Mouse (Mus musculus) MEL (cell line): ENCODE data around the gene Fdxacb1. TPM values are rescaled to one million over a fixed set of nuclear protein-coding genes. Genes with fewer than 3 reads are reported as not detected.

ENCODE experiments used
- DNase-seq: peaks from one replicate; pipeline ENCODE4 v3.0.0; 2011; ENCODE audit warnings: low read depth, low spot score
- H3K27ac ChIP-seq: 2 replicates; pipeline ENCODE4 v1.5.1; 2012; ENCODE audit warnings: low read depth, mild to moderate bottlenecking, control low read depth, low read length, moderate library complexity; ENCODE audit not compliant: control insufficient read depth
- H3K27me3 ChIP-seq, 2 experiments: fragments of 150-350 bp in 1 of 2; sonication (generic) in 1 of 2; 2 replicates each; pipeline ENCODE4 v1.6.1; 2012; ENCODE audit warnings: low read length in 2 of 2, mild to moderate bottlenecking in 2 of 2, improper control_type of control experiment in 1 of 2, moderate library complexity in 1 of 2; ENCODE audit not compliant: insufficient read depth in 2 of 2, control insufficient read depth in 1 of 2
- H3K36me3 ChIP-seq, 2 experiments: 2 replicates each; pipeline ENCODE4 v1.6.1; 2012 to 2014; ENCODE audit warnings: low read length in 2 of 2, improper control_type of control experiment in 1 of 2, inconsistent platforms in 1 of 2, mild to moderate bottlenecking in 1 of 2; ENCODE audit not compliant: insufficient read depth in 2 of 2, control insufficient read depth in 1 of 2
- H3K4me1 ChIP-seq, 2 experiments: fragments of 150-350 bp in 1 of 2; sonication (generic) in 1 of 2; 2 replicates each; pipeline ENCODE4 v1.6.1; 2012; ENCODE audit warnings: low read length in 2 of 2, improper control_type of control experiment in 1 of 2, mild to moderate bottlenecking in 1 of 2; ENCODE audit not compliant: insufficient read depth in 2 of 2, control insufficient read depth in 1 of 2
- H3K4me3 ChIP-seq, 2 experiments: fragments of 150-350 bp in 1 of 2; sonication (generic) in 1 of 2; 2 replicates each; pipeline ENCODE4 v1.5.1; 2012; ENCODE audit warnings: low read depth in 2 of 2, low read length in 2 of 2, mild to moderate bottlenecking in 2 of 2, moderate library complexity in 2 of 2, control low read depth in 1 of 2, improper control_type of control experiment in 1 of 2; ENCODE audit not compliant: control insufficient read depth in 1 of 2, insufficient read depth in 1 of 2
- H3K79me2 ChIP-seq: 2 replicates; pipeline ENCODE4 v1.6.1; 2012; ENCODE audit warnings: mild to moderate bottlenecking, low read length, moderate library complexity; ENCODE audit not compliant: control insufficient read depth, poor library complexity, insufficient read depth
- H3K9ac ChIP-seq: 2 replicates; pipeline ENCODE4 v1.6.1; 2012; ENCODE audit warnings: low read depth, mild to moderate bottlenecking, control low read depth, low read length, moderate library complexity; ENCODE audit not compliant: control insufficient read depth, poor library complexity, severe bottlenecking
- H3K9me3 ChIP-seq: fragments of 150-350 bp; sonication (generic); replicated peaks from 2 replicates; pipeline ENCODE4 v1.6.1; 2012; ENCODE audit warnings: mild to moderate bottlenecking, low read length, improper control_type of control experiment, moderate library complexity; ENCODE audit not compliant: insufficient read depth
- CHD1 ChIP-seq: IDR thresholded peaks from 2 replicates; pipeline ENCODE4 v1.6.1; 2012; ENCODE audit warnings: low read depth, mild to moderate bottlenecking, inconsistent platforms, low read length, improper control_type of control experiment
- CHD2 ChIP-seq: IDR thresholded peaks from 2 replicates; pipeline ENCODE4 v1.6.1; 2011; ENCODE audit warnings: low read length, improper control_type of control experiment
- CTCF ChIP-seq, 3 experiments: IDR thresholded peaks in 2 of 3; conservative IDR thresholded peaks in 1 of 3; 2 replicates each; pipeline ENCODE4 v1.5.1; 2011 to 2012; ENCODE audit warnings: low read length in 3 of 3, low read depth in 2 of 3, mild to moderate bottlenecking in 2 of 3, improper control_type of control experiment in 1 of 3, inconsistent platforms in 1 of 3, mixed read lengths in 1 of 3, moderate library complexity in 1 of 3; ENCODE audit not compliant: control insufficient read depth in 1 of 3, insufficient read depth in 1 of 3, poor library complexity in 1 of 3, severe bottlenecking in 1 of 3
- ELF1 ChIP-seq: IDR thresholded peaks from 2 replicates; pipeline ENCODE4 v1.6.1; 2014; ENCODE audit warnings: low read depth, mild to moderate bottlenecking, inconsistent platforms, low read length, improper control_type of control experiment, moderate library complexity
- EP300 ChIP-seq, 2 experiments: IDR thresholded peaks; 2 replicates each; pipeline ENCODE4 v1.6.1; 2011; ENCODE audit warnings: improper control_type of control experiment in 2 of 2, low read length in 2 of 2, low read depth in 1 of 2, mild to moderate bottlenecking in 1 of 2
- ETS1 ChIP-seq: IDR thresholded peaks from 2 replicates; pipeline ENCODE4 v1.6.1; 2012; ENCODE audit warnings: low read depth, mild to moderate bottlenecking, inconsistent platforms, low read length, improper control_type of control experiment, moderate library complexity
- GABPA ChIP-seq: IDR thresholded peaks from 2 replicates; pipeline ENCODE4 v1.6.1; 2012; ENCODE audit warnings: low read depth, mild to moderate bottlenecking, inconsistent platforms, low read length, improper control_type of control experiment, moderate library complexity
- HCFC1 ChIP-seq: IDR thresholded peaks from 2 replicates; pipeline ENCODE4 v1.6.1; 2012; ENCODE audit warnings: low read depth, mild to moderate bottlenecking, inconsistent platforms, low read length, improper control_type of control experiment, moderate library complexity
- MAFK ChIP-seq: IDR thresholded peaks from 2 replicates; pipeline ENCODE4 v1.6.1; 2011; ENCODE audit warnings: low read depth, mild to moderate bottlenecking, low read length, improper control_type of control experiment, borderline replicate concordance
- MAX ChIP-seq: IDR thresholded peaks from 2 replicates; pipeline ENCODE4 v1.6.1; 2011; ENCODE audit warnings: low read length, improper control_type of control experiment
- MAZ ChIP-seq: IDR thresholded peaks from 2 replicates; pipeline ENCODE4 v1.6.1; 2012; ENCODE audit warnings: low read depth, mild to moderate bottlenecking, inconsistent platforms, low read length, improper control_type of control experiment
- MEF2A ChIP-seq: IDR thresholded peaks from 2 replicates; pipeline ENCODE4 v1.6.1; 2014; ENCODE audit warnings: low read depth, mild to moderate bottlenecking, inconsistent platforms, low read length, improper control_type of control experiment; ENCODE audit not compliant: poor library complexity, insufficient replicate concordance, severe bottlenecking; ENCODE audit errors: extremely low read depth
- MYB ChIP-seq: IDR thresholded peaks from 2 replicates; pipeline ENCODE4 v1.6.1; 2011; ENCODE audit warnings: mild to moderate bottlenecking, low read depth, low read length, improper control_type of control experiment
- NRF1 ChIP-seq: IDR thresholded peaks from 2 replicates; pipeline ENCODE4 v1.6.1; 2014; ENCODE audit warnings: low read depth, mild to moderate bottlenecking, inconsistent platforms, low read length, improper control_type of control experiment, moderate library complexity; ENCODE audit not compliant: poor library complexity, insufficient read depth, severe bottlenecking
- POLR2A ChIP-seq, 2 experiments: IDR thresholded peaks; 2 replicates each; pipeline ENCODE4 v1.6.1; 2011 to 2012; ENCODE audit warnings: low read length in 2 of 2, mild to moderate bottlenecking in 2 of 2, control low read depth in 1 of 2, improper control_type of control experiment in 1 of 2, low read depth in 1 of 2, moderate library complexity in 1 of 2; ENCODE audit not compliant: control insufficient read depth in 1 of 2, insufficient read depth in 1 of 2, poor library complexity in 1 of 2
- POLR2AphosphoS2 ChIP-seq: IDR thresholded peaks from 2 replicates; pipeline ENCODE4 v1.6.1; 2011; ENCODE audit warnings: low read length, improper control_type of control experiment
- POLR2AphosphoS5 ChIP-seq: IDR thresholded peaks from 2 replicates; pipeline ENCODE4 v1.6.1; 2012; ENCODE audit warnings: low read depth, borderline replicate concordance, mild to moderate bottlenecking, inconsistent platforms, low read length, moderate library complexity, mixed read lengths
- RCOR1 ChIP-seq: IDR thresholded peaks from 2 replicates; pipeline ENCODE4 v1.6.1; 2012; ENCODE audit warnings: low read depth, mild to moderate bottlenecking, inconsistent platforms, low read length, improper control_type of control experiment
- SIN3A ChIP-seq: IDR thresholded peaks from 2 replicates; pipeline ENCODE4 v1.6.1; 2012; ENCODE audit warnings: low read length, improper control_type of control experiment, inconsistent platforms
- SMC3 ChIP-seq: IDR thresholded peaks from 2 replicates; pipeline ENCODE4 v1.6.1; 2011; ENCODE audit warnings: low read depth, low read length, improper control_type of control experiment
- TAL1 ChIP-seq: IDR thresholded peaks from 2 replicates; pipeline ENCODE4 v1.6.1; 2012; ENCODE audit warnings: mild to moderate bottlenecking, inconsistent platforms, low read length, moderate library complexity, mixed read lengths
- TBP ChIP-seq: IDR thresholded peaks from 2 replicates; pipeline ENCODE4 v1.8.0; 2011; ENCODE audit warnings: low read depth, low read length, improper control_type of control experiment
- TCF12 ChIP-seq: IDR thresholded peaks from 2 replicates; pipeline ENCODE4 v1.6.1; 2014; ENCODE audit warnings: low read depth, mild to moderate bottlenecking, inconsistent platforms, low read length, improper control_type of control experiment, moderate library complexity
- ZKSCAN1 ChIP-seq: IDR thresholded peaks from 2 replicates; pipeline ENCODE4 v1.6.1; 2012; ENCODE audit warnings: low read depth, mild to moderate bottlenecking, inconsistent platforms, low read length, improper control_type of control experiment, moderate library complexity
- ZNF384 ChIP-seq: IDR thresholded peaks from 2 replicates; pipeline ENCODE4 v1.6.1; 2012; ENCODE audit warnings: low read depth, mild to moderate bottlenecking, inconsistent platforms, low read length, improper control_type of control experiment
- polyA plus RNA-seq, 2 experiments: library from polyadenylated mRNA; stranded (reverse) in 1 of 2; unstranded in 1 of 2; fragments of >175 nt in 1 of 2; fragments of >200 nt in 1 of 2; gene quantifications; 2 replicates each; pipeline versions ENCODE4 v1.2.1 to v1.2.4; 2012; ENCODE audit warnings: low replicate concordance in 2 of 2, low read depth in 1 of 2; ENCODE audit not compliant: insufficient read length in 2 of 2, insufficient read depth in 1 of 2, missing spikeins in 1 of 2
- total RNA-seq: library from RNA; depleted of rRNA; stranded (reverse); fragments of 300-350 nt; gene quantifications from 2 replicates; pipeline ENCODE4 v1.2.3, GENCODE M21; 2012

The Fdxacb1 gene
- total and polyA plus RNA-seq, 3 experiments, result 6.5 to 9.7 TPM; not detected in 1

GRCm38 (mm10) chr9:50815666-50816065 lies 47.6 kb downstream of the Fdxacb1 start:
- no peak for TF ChIP-seq TBP
- no peak for TF ChIP-seq MAFK
- TF ChIP-seq CHD2, result no peak
- no peak for TF ChIP-seq MYB
- TF ChIP-seq MEF2A, result no peak
- no peak for TF ChIP-seq ZNF384
- TF ChIP-seq GABPA, result no peak
- TF ChIP-seq NRF1, result no peak
- TF ChIP-seq SIN3A, result no peak
- TF ChIP-seq ETS1, result no peak
- no peak for TF ChIP-seq CHD1
- TF ChIP-seq ELF1, result no peak
- TF ChIP-seq ZKSCAN1, result no peak
- no peak for TF ChIP-seq POLR2AphosphoS5
- no peak for TF ChIP-seq SMC3
- no peak for TF ChIP-seq MAX
- TF ChIP-seq, all 39 proteins: peak for 0
- Histone ChIP-seq H3K27me3 (no peaks in the 10 kb centered on the region), H3K36me3 (peaks cover 0 to 19% of the 10 kb centered on the region in 2 experiments; a peak in 3 of 4 replicates), H3K9me3 (no peaks in the 10 kb centered on the region), H3K27ac (no peak overlapping the region), H3K9ac (no peak overlapping the region), H3K4me1 (peaks cover 2 to 16% of the 10 kb centered on the region in 2 experiments), H3K79me2 (no peaks in the 10 kb centered on the region), H3K4me3 (no peak overlapping the region)
- DNase-seq, result no peak

GRCm38 (mm10) chr9:50816512-50816911 lies 48.5 kb downstream of the Fdxacb1 start:
- no peaks in the 10 kb centered on the region for H3K27me3 ChIP-seq
- DNase-seq, result no peak
- H3K4me1 ChIP-seq, result peaks cover 2 to 12% of the 10 kb centered on the region in 2 experiments; a peak in 3 of 4 replicates
- no peaks in the 10 kb centered on the region for H3K79me2 ChIP-seq
- H3K36me3 ChIP-seq, result peaks cover 0 to 15% of the 10 kb centered on the region in 2 experiments; a peak in 3 of 4 replicates
- H3K9ac ChIP-seq, result no peak overlapping the region
- H3K9me3 ChIP-seq, result no peaks in the 10 kb centered on the region
- H3K27ac ChIP-seq, result no peak overlapping the region
- no peak overlapping the region for H3K4me3 ChIP-seq
- TF ChIP-seq MAX, result no peak
- no peak for TF ChIP-seq EP300 (IDR thresholded peaks at IDR 0.05; ENCODE audit: low read depth in 1 of 2, low read length in 2 of 2)
- TF ChIP-seq MYB, result no peak
- no peak for TF ChIP-seq RCOR1
- TF ChIP-seq TAL1, result no peak
- no peak for TF ChIP-seq POLR2AphosphoS2
- TF ChIP-seq NRF1, result no peak
- TF ChIP-seq ELF1, result no peak
- TF ChIP-seq MAZ, result no peak
- TF ChIP-seq HCFC1, result no peak
- no peak for TF ChIP-seq POLR2A (IDR thresholded peaks at IDR 0.05; ENCODE audit: control insufficient read depth in 1 of 2, insufficient read depth in 1 of 2, low read depth in 1 of 2, low read length in 2 of 2, poor library complexity in 1 of 2)
- TF ChIP-seq CTCF (IDR thresholded peaks at IDR 0.05 in 2 of 3, conservative IDR thresholded peaks at IDR 0.05 in 1 of 3; ENCODE audit: control insufficient read depth in 1 of 3, insufficient read depth in 1 of 3, low read depth in 2 of 3, low read length in 3 of 3, poor library complexity in 1 of 3, severe bottlenecking in 1 of 3), result no peak
- no peak for TF ChIP-seq TCF12
- TF ChIP-seq CHD2, result no peak
